Mouse (Mus musculus) layer of hippocampus, adult 9-10 months (tissue): Measurements from ENCODE around the gene Fat3.

Source experiments
- DNase-seq: peaks from one replicate; pipeline ENCODE4 v3.0.0; 2022; ENCODE audit warnings: low spot score

Fat3 gene

DNA sequence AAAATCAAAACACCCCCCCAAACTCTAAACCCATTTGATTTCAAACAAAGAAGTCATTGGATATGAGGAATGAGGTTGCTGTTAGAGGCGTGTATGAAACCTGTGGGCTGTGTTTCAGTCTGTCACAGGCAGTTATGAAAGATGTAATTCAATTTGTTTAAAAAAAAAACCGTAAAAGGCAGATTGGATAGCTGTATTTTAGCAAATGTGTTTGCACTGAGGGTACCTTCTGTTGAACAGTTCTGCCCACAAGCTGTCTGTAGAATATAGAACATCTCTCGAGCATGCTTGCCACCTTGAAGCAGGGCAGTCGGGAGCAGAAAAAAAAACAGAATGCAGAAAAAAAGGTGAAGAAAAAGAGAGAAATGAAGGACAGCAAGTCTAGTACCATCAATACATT is 472.0 kb downstream of the Fat3 start:
- DNase-seq, result peak; percentile 63

GRCm38 (mm10) chr9:16028394-16028911 is 472.6 kb downstream of the Fat3 start:
- DNase-seq, result peak; percentile 10

- DNase-seq, result no peak
Measured at GRCm38 (mm10) chr9:16026054-16026453, 475.0 kb downstream of the Fat3 start.

DNA sequence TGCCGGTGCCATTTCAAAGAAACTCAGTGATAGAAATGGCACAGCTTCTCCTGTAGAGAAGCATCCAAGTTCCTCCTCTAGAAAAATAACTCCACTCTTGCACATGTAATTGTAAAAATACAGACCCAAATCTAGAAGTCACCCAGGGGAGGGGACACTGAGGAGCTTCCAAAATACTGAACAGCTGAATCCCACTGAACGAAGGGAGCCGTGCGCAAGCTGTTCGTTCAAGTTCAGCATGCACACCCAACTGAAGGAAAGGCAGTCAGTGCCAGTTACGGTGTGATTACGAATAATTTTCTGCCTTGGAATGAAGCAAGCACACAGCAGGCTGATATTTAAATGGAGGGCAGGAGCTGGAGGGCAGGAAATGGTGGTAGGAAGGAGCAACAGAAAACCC is 476.4 kb downstream of the Fat3 start:
- DNase-seq, result no peak

DNA sequence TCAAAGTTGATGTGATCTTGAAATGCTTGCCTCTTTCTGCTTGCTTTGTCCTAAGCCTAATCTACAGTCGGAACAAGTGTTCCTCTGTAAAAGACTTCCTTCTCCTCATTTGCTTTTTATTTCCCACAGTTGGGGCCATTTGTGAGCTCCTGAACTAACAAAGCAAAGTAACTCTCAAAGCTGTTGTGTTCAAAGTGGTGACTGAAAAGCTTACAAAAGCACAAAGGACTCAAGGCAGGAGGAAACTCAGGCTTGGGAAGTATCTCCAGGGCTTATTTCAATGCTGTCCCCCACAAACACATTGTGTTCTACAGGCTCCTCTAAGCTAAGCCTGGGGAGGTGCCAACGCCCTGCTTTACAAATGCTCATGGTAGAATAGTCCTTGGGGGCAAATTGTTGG is 487.0 kb downstream of the Fat3 start:
- no peak for DNase-seq

- no peak for DNase-seq
Measured at GRCm38 (mm10) chr9:16011382-16011781, 489.7 kb downstream of the Fat3 start.

GRCm38 (mm10) chr9:16007516-16007915 is 493.6 kb downstream of the Fat3 start:
- no peak for DNase-seq

DNA sequence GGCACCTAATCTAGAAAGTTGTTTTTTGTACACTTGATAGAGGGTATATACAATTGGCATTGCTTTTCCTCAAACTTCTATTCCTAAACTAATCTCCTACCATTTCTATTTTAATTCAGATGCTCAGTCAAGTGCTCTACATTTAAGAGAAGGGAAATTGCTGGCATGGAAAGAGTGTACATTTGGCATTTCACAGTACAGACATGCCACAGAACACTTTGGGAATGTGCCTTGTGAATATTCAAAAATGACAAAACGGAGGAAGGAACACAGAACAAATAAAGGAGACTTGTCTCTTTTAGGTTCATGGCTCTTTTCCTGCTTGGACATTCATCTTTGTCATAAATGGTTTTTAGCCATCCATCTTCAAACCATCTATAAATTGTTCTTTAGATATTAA is 498.1 kb downstream of the Fat3 start:
- no peak for DNase-seq

GRCm38 (mm10) chr9:15994762-15995161 is 506.3 kb downstream of the Fat3 start:
- DNase-seq, result no peak

DNA sequence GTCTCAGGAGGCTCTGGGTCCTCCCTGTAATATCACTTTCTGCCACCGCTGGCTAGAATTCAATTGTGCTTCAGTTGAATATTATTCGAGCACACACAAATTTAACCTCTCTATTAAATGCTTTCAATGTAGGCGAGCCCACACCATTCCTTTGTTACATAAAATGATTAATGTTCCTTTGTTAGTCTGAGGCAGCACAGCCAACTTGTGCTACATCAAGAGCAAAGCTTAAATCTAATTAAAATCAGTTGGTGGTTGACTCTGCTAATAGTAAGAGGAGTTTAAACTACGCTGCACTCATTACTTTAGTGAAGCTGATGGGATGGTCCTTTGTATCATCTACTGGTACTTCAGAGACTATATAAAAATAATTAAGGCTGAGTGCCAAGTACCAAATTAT is 506.9 kb downstream of the Fat3 start:
- no peak for DNase-seq

- DNase-seq, result no peak
Measured at GRCm38 (mm10) chr9:15992158-15992846, 508.8 kb downstream of the Fat3 start.

GRCm38 (mm10) chr9:15978317-15978716 is 522.8 kb downstream of the Fat3 start:
- DNase-seq, result no peak

- no peak for DNase-seq
Measured at GRCm38 (mm10) chr9:15976959-15977663, 524.0 kb downstream of the Fat3 start.

DNA sequence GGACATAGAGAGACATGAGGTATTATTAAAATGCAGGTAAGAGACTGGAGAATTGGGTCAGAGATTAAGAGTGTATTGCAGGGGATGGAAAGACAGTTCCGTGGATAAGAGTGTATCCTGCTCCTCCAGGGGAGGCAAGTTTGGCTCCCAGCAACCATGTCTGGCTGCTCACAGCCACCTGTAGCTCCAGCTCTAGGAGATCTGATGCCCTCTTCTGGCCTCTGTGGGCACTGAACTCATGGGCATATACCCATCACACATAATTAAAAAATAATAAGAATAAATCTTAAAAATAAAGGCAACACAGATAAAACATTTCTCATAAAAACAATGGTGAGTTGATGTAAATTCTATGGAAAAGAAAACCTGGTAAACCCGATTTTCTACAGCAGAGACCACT is 525.1 kb downstream of the Fat3 start:
- DNase-seq, result no peak

GRCm38 (mm10) chr9:15972201-15972600 is 528.9 kb downstream of the Fat3 start:
- DNase-seq, result no peak

DNA sequence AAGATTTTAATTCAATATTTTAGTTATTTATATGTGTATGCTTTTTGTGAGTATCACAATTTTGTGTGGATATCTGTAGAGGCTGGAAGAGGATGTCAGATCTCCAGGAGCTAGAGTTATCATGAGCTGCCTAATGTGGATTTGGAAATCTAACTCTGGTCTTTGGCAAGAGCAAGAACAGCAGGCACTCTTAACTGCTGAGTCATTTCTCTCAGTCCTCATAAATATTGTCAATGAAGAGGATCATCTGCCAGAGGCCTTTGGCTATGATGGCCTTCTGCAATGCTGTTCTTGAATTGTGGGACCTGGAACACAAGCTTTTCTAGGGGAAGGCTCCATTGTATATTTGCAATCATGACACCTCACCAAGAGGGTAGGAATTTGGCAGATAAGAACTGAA is 529.7 kb downstream of the Fat3 start:
- DNase-seq, result no peak

DNA sequence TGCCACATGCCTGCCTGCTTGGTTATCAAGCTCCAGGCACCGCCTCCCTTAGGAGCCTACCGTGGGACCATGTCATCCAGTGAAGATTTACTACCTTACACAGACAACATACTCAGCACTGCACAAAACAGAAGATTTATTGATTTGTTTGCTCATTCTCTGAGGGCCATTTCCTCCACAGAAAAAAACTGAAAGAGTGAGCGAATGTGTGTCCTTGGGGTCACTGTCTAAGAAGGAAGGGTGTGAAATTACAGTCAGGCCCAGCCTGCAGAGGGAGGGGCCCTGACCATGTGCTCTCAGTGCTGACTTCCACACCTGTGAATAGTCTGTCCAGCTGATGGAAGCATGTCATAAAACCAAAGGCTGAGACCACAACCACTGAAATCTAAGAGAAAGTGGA is 536.9 kb downstream of the Fat3 start:
- DNase-seq, result no peak

GRCm38 (mm10) chr9:15962886-15963285 is 538.2 kb downstream of the Fat3 start:
- DNase-seq, result no peak

DNA sequence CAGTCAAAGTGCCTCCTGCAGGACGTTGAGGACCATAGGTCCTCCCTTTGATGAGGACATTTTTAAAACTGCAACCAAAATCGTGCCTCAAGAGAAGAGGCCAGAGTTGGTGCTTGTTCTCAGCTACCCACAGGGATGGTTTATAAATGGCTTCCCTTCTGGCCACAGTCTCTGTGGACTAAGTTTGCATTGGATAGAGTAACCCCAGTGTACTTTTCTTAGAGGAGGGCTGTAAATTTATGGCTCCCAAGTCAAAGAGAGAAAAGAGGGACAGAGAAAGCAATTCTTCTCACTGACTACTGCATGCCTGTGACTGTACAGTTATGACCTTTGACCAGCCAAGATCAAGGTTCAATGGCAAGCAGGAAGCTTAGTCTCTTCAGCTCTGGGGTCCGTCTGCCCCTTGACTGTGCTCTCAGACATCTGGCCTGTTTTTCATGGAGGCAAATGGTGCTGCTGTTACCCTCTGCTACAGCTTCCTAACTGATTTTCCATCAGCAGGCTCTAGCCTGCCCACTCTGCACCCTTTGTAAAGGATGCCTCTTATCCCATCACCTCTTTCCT is 542.8 kb downstream of the Fat3 start:
- no peak for DNase-seq

DNA sequence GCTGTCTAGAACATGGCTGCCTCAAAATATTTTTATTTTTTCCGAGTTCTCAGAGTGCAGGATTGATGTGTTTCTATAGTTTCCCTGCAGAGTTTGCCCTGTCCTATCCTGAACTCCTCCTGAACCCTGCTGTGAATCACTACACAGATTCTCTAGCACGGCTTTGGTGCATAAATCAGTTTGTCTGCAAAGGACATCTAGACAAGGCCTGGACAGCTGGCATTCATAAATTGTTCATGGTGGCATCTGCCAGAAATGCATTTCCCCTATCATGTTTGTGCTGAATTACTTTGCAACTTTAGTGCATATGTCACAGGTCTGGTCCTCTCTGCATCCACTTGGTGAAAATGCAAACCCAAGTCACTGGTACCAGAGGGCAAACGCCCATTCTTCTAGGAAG is 543.3 kb downstream of the Fat3 start:
- no peak for DNase-seq

DNA sequence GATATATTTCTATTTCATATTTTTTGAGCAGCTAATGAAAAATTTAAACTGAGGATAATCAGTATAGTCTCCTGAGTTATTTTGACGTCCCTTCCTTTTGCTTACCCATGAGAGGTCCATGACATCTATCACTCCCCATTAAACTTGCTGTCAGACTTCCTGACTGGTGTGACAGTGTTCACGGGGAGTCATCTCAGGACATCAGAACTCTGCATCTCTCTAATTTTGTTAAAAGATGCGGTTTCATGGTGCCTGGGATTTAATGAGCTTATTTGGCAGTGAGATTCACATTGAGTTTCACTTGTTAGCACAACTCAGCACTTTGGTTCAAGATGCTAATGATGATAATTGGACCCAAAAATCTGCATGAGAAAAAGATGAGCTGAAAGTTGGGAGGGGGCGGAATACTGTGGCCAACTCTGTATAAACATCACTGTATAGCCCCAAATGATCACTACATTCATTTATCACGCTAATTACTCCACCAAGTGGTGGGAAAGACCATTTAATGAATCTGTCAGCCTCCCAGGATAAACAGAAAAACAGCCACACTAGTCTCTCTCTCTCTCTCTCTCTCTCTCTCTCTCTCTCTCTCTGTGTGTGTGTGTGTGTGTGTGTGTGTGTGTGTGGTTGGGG is 545.8 kb downstream of the Fat3 start:
- DNase-seq, result no peak

DNA sequence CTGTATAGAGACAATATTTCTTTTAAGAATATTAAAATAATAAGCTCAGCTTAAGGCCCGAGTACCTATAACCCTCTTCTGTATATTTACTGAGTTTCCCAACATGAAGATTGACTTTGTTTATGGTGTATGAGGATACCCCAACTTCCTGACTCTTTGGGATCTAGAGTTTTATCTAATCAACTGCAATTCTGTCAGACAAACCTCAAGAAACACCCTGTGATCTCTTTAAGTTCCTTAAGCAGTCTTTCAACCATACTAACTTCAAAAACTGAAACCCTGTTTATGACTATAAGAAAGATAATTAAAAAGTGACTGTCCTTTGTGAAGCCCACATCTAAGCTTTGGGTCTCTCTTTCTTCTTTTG is 546.8 kb downstream of the Fat3 start:
- no peak for DNase-seq
